Mouse (Mus musculus) spleen, adult 18-20 months (tissue): ENCODE results near the gene Syngr2.
A peak's percentile ranks its signal among the peaks of the same experiment; 100 is the strongest.
"Not testable (repeated sequence)": the region's sequence is repeated elsewhere in the genome, so short reads cannot be mapped to it uniquely, and the experiment has no call there.

Experiments
- DNase-seq, 2 experiments: peaks; one replicate each; pipeline ENCODE4 v3.0.0; 2022; ENCODE audit warnings: mixed read lengths in 2 of 2

Syngr2 gene

DNA sequence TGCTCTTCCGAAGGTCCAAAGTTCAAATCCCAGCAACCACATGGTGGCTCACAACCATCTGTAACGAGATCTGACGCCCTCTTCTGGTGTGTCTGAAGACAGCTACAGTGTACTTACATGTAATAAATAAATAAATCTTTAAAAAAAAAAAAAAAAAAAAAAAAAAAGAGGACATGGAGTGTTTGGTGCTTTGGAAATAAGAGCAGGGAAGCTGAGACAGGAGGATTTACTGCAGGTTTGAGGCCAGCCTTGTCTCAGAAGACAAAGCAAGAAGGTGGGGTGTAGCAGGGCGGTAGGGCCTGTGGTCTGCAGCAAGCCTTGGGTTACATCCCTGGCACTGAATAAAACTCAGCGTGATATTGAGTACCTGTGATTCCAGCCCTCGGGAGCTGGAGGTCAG lies 24.0 kb downstream of the Syngr2 start:
- not testable (repeated sequence) for DNase-seq

DNA sequence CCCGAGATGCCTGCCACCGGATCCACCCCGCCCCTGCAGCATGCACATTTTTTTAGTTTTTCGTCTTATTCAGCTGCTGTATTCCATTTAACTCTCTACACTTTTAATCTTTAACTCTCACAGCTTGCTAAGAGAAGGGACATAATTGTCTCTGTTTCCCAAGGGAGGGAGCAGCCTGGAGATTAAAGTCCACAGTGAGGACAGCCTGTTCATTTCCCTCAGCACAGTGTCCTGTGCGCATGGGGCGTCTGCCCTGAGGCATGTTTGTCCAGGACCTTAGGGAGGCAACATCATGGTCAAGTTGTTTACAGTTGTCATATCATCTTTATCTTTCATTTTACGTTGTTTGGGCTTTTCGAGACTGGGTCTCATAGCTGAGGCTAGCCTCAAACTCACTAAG lies 24.6 kb downstream of the Syngr2 start:
- DNase-seq: no peak

DNA sequence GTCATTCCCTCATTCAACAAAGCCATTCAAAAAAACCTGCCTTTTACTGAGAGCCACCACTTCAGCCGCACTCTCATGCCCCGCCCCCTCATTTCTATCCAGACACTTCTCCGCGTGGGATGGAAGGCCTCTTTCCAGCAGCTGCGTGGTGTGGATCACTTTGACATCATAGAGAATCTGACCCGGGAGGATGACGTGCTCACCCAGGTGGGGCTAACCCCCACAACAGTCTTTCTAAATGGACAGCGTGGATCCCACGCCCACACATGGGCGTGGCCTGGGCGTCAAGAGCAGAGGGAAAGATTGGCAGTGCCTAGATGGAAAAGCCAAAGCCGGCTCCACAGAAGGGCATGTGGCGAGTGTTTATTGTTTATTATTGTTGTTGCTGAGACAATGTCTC lies 26.8 kb downstream of the Syngr2 start:
- no peak for DNase-seq

DNA sequence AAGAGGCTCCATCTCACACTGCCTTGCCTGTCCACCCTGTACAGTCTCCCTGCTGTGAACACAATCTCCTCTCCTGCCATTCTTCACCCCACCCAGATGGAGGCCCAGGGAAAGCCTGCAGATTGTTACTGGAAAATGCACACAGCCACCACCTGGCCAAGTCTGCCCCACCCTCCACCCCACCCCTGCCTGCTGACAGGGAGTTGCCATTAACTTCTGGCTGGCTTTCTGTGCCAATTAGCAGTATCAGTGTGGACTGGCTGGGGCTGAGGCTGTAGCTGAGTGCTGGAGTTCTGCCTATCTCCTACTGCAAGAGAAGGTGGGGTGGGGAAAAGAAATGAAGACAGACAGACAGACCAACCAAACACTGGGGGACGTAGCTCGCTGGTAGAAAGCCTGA lies 29.1 kb downstream of the Syngr2 start:
- no peak for DNase-seq

DNA sequence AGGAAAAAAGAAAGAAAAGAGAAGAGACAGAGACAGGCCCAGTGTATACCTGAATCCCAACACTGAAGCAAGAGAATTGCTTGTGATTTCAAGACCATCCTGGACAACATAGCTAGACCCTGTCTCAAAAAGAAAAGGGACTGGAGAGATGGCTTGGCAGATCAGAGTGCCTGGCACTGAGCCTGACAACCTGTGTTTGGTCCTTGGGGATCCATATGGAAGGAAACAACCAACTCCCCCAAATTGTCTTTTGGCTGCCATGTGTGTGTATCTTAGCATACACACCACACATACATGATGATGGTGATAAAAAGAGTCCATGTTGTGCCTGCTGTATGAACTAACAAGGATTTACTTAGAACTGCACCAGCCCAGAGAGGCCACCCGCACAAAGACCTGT lies 29.6 kb downstream of the Syngr2 start:
- DNase-seq: no peak

DNA sequence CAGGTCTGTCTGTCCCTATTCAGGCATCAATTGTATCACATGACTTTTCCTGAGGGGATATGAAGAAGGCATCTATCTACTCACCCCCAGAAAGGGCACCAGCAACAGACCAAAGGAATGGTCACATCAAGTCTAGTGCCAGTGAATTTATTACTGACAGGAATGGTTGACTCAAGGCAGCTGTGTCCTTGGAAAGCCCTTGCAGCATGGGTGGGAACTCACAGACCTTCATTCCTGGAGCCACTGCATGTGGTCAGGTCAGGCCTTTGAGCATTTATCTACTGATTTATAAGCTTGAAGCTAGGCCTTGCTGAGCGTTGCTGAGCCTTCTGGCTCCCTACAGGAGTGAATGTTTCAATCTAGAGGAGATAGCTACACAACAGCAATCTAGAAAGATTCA lies 31.4 kb downstream of the Syngr2 start:
- no peak for DNase-seq

GRCm38 (mm10) chr11:117843434-117843833 lies 34.0 kb downstream of the Syngr2 start:
- DNase-seq: no peak

DNA sequence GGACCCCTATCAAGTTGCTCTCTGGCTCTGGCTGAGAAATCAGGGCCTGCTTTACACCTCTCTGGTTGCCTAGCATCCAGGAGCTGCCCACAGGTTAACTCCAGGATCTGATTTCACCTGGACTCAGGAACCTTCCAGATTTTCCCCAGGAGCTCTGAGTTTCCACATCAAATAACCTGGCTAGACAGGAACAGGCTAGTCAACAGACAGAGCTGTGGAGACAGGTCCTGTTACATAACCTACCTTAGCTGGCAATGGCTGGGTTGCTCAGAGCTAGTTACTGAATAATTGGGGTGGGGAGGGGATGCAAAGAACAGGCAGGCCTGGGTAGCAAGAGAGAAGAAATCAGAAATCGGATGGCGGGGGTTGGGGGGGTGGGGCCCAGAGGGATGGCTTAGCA lies 35.5 kb downstream of the Syngr2 start:
- no peak for DNase-seq

DNA sequence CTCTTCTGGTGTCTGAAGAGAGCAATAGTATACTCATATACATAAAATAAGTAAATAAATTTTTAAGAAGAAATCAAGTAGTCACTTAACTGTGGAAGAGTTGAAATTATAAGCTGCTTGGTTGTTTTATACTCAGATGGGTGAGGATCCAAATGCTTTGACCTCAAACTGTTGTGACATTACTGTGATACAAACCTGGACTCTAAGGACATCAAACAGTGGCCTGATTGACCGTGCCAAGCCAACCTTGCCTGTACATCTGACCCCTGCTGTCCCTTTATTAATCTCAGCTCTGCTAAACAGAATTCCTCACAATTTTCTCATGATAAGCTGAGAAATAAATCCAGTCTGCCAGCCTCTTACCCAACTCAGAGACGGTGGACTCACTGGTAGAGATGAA lies 36.2 kb downstream of the Syngr2 start:
- no peak for DNase-seq

- DNase-seq: no peak
Observed at GRCm38 (mm10) chr11:117846640-117847039, 37.2 kb downstream of the Syngr2 start.

DNA sequence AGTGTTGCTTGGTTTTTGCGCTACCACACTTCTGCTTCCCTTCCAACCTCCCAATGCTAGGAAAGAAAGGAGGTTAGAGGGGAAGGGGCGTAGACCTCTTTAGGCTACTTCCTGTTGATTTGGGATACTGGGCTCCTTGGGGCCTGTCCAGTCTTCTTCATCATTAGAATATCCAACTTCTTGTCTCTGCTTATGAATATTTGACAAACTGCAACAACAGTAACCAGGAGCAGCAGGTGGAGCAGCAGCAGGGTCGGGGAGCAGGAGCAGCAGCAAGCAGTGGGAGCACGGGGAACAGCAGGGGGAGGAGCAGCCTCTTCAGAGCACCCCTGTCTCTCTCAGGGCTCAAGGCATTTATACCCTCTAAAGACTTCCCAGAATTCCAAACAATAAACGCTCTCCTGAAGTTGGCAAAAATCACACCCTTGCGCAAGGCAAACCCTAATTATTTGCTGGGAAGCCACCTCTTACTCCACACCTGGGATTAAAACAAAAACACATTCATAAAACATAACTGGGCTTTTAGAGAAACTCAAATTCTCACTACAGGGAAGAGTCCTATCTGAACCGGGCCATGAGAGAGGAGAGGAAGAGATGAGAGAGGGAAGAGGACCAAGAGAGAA lies 38.2 kb downstream of the Syngr2 start:
- DNase-seq: no peak

DNA sequence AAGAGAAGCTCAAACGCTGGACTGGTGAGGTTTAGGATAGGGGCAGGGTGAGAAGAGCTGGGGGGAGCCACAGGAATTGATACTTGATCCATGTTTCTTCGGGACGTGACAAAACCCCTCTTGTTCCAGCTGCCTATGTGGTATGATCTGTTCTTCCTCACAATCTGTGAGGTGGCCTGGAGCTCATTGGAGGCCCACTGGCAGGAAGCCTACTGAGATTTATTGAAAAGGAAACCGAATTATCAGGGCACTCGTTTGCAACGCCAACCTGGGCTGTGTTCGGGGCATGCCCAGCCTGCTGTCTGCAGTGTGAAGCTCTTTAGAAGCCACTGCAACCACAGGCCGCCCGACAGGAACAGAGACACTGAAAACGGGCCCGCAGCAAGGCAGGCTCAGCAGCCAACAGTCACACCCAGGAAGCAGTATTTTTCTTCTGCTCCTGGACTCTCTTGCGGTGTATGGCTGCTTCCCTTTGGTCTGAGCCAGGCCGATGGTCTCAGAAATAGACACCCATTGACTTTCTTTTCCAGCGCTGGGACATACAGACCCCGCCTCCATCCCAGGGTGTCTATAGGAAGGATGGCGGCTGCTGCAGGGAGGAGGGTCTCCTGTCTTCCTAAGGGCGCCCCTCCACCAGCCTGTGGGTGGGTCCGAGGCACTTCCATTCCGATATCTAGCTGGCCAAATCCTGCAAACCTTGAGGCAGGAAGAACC lies 39.0 kb downstream of the Syngr2 start:
- DNase-seq: peak; percentile 57 to 59

- peak; percentile 95 to 99 for DNase-seq
Observed at GRCm38 (mm10) chr11:117848985-117849671, 39.7 kb downstream of the Syngr2 start, which contains the start of gene Birc5. TSS of gene Birc5 (plus strand) at chr11:117849251.

GRCm38 (mm10) chr11:117852875-117853274 lies 43.4 kb downstream of the Syngr2 start:
- DNase-seq: no peak

DNA sequence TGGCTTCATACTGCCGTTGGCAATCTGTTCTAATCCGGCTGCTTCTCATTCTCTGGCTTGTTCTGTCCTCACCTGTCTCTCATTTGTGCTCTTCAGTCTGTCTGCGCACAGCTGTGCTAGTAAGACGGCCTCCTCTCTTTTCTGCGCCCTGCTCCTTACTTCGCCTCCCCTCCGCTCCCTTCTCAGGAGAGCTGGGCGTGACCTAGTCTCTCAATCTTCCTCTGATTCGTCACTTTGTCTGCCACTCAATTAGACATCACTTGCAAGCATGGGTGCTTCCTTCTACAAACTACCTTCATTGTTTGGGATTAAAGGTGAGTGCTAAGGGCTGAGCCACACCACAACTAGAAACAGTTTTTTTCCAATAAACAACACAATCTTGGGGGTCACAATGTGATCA lies 44.8 kb downstream of the Syngr2 start:
- DNase-seq: no peak

GRCm38 (mm10) chr11:117855360-117855759 lies 45.9 kb downstream of the Syngr2 start:
- no peak for DNase-seq

DNA sequence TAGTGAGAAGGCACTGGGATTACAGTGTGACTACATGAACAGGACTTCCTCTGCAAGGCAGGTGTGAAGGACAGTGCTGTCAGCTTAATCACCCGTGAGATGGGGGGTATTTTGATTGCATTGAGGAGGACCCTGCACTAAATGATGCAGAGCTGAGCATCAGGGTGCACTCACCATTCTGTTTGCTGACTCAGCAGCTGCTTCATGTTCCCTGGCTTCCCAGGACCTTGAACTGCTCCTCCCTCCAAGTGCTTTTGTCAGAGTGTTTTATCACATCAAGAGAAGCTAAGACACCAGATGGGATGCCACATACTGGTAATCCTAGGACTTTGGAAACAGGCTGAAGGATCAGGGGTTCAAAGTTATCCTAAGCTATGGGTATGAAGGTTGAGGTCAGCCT lies 46.5 kb downstream of the Syngr2 start:
- DNase-seq: no peak

DNA sequence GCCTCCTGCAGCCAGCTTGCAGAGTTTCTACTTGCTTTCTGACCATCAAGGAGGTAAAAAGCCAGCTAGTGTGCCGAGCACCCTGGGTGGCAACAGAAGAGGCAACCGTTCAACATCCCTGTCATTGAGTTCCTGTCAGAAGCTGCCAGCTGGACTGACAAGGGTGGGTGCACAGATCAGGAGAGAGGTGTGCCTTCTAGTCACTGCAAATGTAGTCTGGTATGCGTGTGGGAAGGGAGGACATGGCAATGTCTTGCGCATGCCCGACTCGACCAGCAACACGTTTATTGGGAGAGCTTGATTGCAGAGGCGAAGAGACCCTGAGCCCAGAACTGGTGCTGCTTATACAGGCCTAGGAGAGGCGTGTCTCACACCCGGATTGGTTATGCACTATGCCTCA lies 48.0 kb downstream of the Syngr2 start:
- no peak for DNase-seq

DNA sequence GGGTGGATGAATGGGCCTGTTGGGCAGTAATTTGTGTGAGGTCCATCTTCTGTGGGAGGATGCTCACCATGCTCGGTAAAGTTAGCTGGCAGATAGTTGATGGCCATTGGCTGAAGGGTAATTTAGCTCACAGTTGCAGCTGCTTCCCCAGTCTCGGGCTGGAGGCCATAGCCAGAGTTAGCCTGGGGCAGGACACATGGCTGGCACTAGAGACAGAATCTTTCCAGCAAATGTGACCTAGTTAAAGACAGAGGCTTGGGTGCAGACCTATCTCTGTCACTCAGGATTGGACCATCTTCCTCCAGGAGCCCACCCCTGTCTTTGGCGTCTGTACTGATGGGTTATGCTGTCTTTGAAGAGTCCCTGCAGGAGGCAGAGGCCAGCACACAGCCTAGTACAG lies 48.9 kb downstream of the Syngr2 start:
- DNase-seq: no peak

- DNase-seq: no peak
Observed at GRCm38 (mm10) chr11:117860601-117861000, 51.1 kb downstream of the Syngr2 start, which contains the start of gene Tmem235. TSS of gene Tmem235 (plus strand) at chr11:117860752.

GRCm38 (mm10) chr11:117863174-117863856 lies 53.8 kb downstream of the Syngr2 start:
- DNase-seq: no peak
